Mouse (Mus musculus): ENCODE data around the gene Chmp3. TPM values are rescaled to one million over a fixed set of nuclear protein-coding genes. Genes with fewer than 3 reads are reported as not detected.

The Chmp3 gene
- polyA plus RNA-seq, 1 experiment from 2014 or later = 88.5 TPM

GRCm38 (mm10) chr6:71608994-71609393 is 65.4 kb downstream of the Chmp3 start:
- DNase-seq (ENCODE audit: low spot score) = no peak
- no peak for ATAC-seq (ENCODE audit: low FRiP score, low TSS enrichment)
- H3K4me3 ChIP-seq (ENCODE audit: low read depth, low read length) = no peak overlapping the region
- no peaks in the 10 kb centered on the region for H3K4me1 ChIP-seq (replicated peaks; ENCODE audit: control insufficient read depth, insufficient read depth)
- no peak overlapping the region for H3K27ac ChIP-seq (replicated peaks)
- H3K27me3 ChIP-seq (ENCODE audit: control insufficient read depth, insufficient read depth, low read length) = no peaks in the 10 kb centered on the region
- H3K9me3 ChIP-seq (ENCODE audit: control insufficient read depth, low read length) = no peaks in the 10 kb centered on the region
- no peak overlapping the region for H3K9ac ChIP-seq (ENCODE audit: low read length)
- TF ChIP-seq CTCF (IDR thresholded peaks at IDR 0.05; ENCODE audit: low read depth) (no peak), EP300 (optimal IDR thresholded peaks at IDR 0.05) (no peak)
- peaks cover 24% of the 10 kb centered on the region for H3K36me3 ChIP-seq (ENCODE audit: control insufficient read depth, insufficient read depth, low read length)
- no peak overlapping the region for H3K4me2 ChIP-seq (replicated peaks; ENCODE audit: low read depth)

DNA sequence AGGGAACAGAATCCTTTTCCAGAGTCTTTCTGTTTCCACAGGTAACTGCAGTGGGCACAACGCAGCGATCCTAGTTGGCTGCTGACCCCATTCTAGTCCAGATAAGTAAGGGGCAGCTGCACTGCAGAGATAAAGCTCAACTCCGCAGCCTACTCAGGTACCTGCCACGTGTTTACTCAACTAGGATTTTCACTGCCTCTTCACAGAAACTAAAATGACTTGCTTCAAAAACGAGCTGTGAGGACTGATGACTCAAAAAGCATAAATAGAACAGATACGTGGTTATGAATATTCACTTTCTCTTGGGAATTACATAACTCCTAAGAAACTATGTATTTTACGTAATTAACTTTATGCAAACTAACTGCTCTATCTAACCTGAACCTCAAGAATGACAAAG is 66.4 kb downstream of the Chmp3 start:
- 84% methylated on average over 7 of the region's 7 CpGs for WGBS
- no peaks in the 10 kb centered on the region for H3K4me1 ChIP-seq (replicated peaks; ENCODE audit: control insufficient read depth, insufficient read depth)
- ATAC-seq (ENCODE audit: low FRiP score, low TSS enrichment) (no peak), DNase-seq (ENCODE audit: low spot score) (no peak)
- no peak for TF ChIP-seq CTCF (IDR thresholded peaks at IDR 0.05; ENCODE audit: low read depth)
- no peak for TF ChIP-seq EP300 (optimal IDR thresholded peaks at IDR 0.05)
- H3K9ac ChIP-seq (ENCODE audit: low read length) = no peak overlapping the region
- peaks cover 27% of the 10 kb centered on the region for H3K36me3 ChIP-seq (ENCODE audit: control insufficient read depth, insufficient read depth, low read length)
- no peaks in the 10 kb centered on the region for H3K27me3 ChIP-seq (ENCODE audit: control insufficient read depth, insufficient read depth, low read length)
- no peak overlapping the region for H3K27ac ChIP-seq (replicated peaks)
- H3K9me3 ChIP-seq (ENCODE audit: control insufficient read depth, low read length) = no peaks in the 10 kb centered on the region
- H3K4me3 ChIP-seq (ENCODE audit: low read depth, low read length) = no peak overlapping the region
- H3K4me2 ChIP-seq (replicated peaks; ENCODE audit: low read depth) = no peak overlapping the region

DNA sequence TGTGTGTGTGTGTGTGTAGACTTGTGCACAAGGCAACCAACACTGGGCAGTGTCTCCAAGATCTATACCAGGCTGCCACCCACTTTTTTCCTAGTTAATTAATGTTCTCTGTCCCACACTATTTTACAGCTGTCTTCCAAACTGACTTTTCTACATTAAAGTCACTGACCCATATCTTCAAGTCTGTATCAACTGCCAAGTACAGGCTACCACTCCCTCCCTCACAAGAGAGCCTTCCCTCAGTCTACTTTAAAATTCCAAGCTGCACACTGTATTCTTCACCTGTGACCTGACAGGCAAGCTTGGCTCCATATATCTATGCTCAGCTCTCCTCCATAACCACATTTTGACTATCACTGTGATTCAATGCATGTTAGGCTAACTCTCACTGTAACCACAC is 69.6 kb downstream of the Chmp3 start:
- Histone ChIP-seq H3K9ac (ENCODE audit: low read length) (no peak overlapping the region), H3K4me1 (replicated peaks; ENCODE audit: control insufficient read depth, insufficient read depth) (no peaks in the 10 kb centered on the region), H3K9me3 (ENCODE audit: control insufficient read depth, low read length) (no peaks in the 10 kb centered on the region), H3K27me3 (ENCODE audit: control insufficient read depth, insufficient read depth, low read length) (no peaks in the 10 kb centered on the region), H3K36me3 (ENCODE audit: control insufficient read depth, insufficient read depth, low read length) (peaks cover 26% of the 10 kb centered on the region), H3K4me2 (replicated peaks; ENCODE audit: low read depth) (no peak overlapping the region), H3K4me3 (ENCODE audit: low read depth, low read length) (no peak overlapping the region), H3K27ac (replicated peaks) (no peak overlapping the region)
- no peak for DNase-seq (ENCODE audit: low spot score)
- TF ChIP-seq EP300 (optimal IDR thresholded peaks at IDR 0.05) = no peak
- TF ChIP-seq CTCF (IDR thresholded peaks at IDR 0.05; ENCODE audit: low read depth) = no peak
- no peak for ATAC-seq (ENCODE audit: low FRiP score, low TSS enrichment)

GRCm38 (mm10) chr6:71616959-71617358 is 73.4 kb downstream of the Chmp3 start:
- H3K4me1 ChIP-seq (replicated peaks; ENCODE audit: control insufficient read depth, insufficient read depth) = no peaks in the 10 kb centered on the region
- H3K4me3 ChIP-seq (ENCODE audit: low read depth, low read length) = no peak overlapping the region
- ATAC-seq (ENCODE audit: low FRiP score, low TSS enrichment) (no peak), DNase-seq (ENCODE audit: low spot score) (no peak)
- H3K36me3 ChIP-seq (ENCODE audit: control insufficient read depth, insufficient read depth, low read length) = peaks cover 11% of the 10 kb centered on the region
- H3K4me2 ChIP-seq (replicated peaks; ENCODE audit: low read depth) = no peak overlapping the region
- TF ChIP-seq CTCF (IDR thresholded peaks at IDR 0.05; ENCODE audit: low read depth) (no peak), EP300 (optimal IDR thresholded peaks at IDR 0.05) (no peak)
- no peaks in the 10 kb centered on the region for H3K27me3 ChIP-seq (ENCODE audit: control insufficient read depth, insufficient read depth, low read length)
- no peak overlapping the region for H3K27ac ChIP-seq (replicated peaks)
- 68% methylated on average over 5 of the region's 5 CpGs for WGBS
- no peak overlapping the region for H3K9ac ChIP-seq (ENCODE audit: low read length)
- no peaks in the 10 kb centered on the region for H3K9me3 ChIP-seq (ENCODE audit: control insufficient read depth, low read length)

- TF ChIP-seq CTCF (IDR thresholded peaks at IDR 0.05; ENCODE audit: low read depth) (no peak), EP300 (optimal IDR thresholded peaks at IDR 0.05) (no peak)
- no peak overlapping the region for H3K4me2 ChIP-seq (replicated peaks; ENCODE audit: low read depth)
- DNase-seq (ENCODE audit: low spot score) (no peak), ATAC-seq (ENCODE audit: low FRiP score, low TSS enrichment) (no peak)
- no peaks in the 10 kb centered on the region for H3K27me3 ChIP-seq (ENCODE audit: control insufficient read depth, insufficient read depth, low read length)
- H3K9ac ChIP-seq (ENCODE audit: low read length) = no peak overlapping the region
- no peak overlapping the region for H3K4me3 ChIP-seq (ENCODE audit: low read depth, low read length)
- H3K36me3 ChIP-seq (ENCODE audit: control insufficient read depth, insufficient read depth, low read length) = peaks cover 9% of the 10 kb centered on the region
- no peak overlapping the region for H3K27ac ChIP-seq (replicated peaks)
- 86% methylated on average over 5 of the region's 5 CpGs for WGBS
- H3K9me3 ChIP-seq (ENCODE audit: control insufficient read depth, low read length) = no peaks in the 10 kb centered on the region
- no peaks in the 10 kb centered on the region for H3K4me1 ChIP-seq (replicated peaks; ENCODE audit: control insufficient read depth, insufficient read depth)
Observed at GRCm38 (mm10) chr6:71621551-71621950, 78.0 kb downstream of the Chmp3 start.

DNA sequence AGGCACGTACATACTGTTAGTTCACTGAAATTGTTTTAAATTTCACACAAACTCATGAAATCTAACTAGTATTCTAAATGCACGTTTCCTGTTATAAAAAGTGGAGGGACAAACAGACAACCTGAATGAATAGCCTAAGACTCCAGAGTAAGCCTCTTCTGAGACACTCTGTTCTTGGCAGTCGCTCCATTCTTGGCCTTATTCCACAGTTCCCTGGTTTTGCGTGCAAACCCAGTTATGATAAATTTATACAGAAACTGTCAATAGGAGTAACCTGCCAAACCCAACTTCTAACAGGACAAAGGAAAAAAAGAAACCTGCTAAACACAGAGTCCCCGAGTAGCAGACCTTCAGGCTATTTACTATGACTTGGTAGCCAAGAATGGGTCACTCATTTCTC is 78.4 kb downstream of the Chmp3 start:
- no peak overlapping the region for H3K9ac ChIP-seq (ENCODE audit: low read length)
- H3K27me3 ChIP-seq (ENCODE audit: control insufficient read depth, insufficient read depth, low read length) = no peaks in the 10 kb centered on the region
- no peak overlapping the region for H3K27ac ChIP-seq (replicated peaks)
- WGBS = 52% methylated on average over 5 of the region's 5 CpGs
- H3K36me3 ChIP-seq (ENCODE audit: control insufficient read depth, insufficient read depth, low read length) = peaks cover 5% of the 10 kb centered on the region
- H3K9me3 ChIP-seq (ENCODE audit: control insufficient read depth, low read length) = no peaks in the 10 kb centered on the region
- TF ChIP-seq EP300 (optimal IDR thresholded peaks at IDR 0.05) = no peak
- no peak for TF ChIP-seq CTCF (IDR thresholded peaks at IDR 0.05; ENCODE audit: low read depth)
- no peak overlapping the region for H3K4me2 ChIP-seq (replicated peaks; ENCODE audit: low read depth)
- H3K4me3 ChIP-seq (ENCODE audit: low read depth, low read length) = no peak overlapping the region
- DNase-seq (ENCODE audit: low spot score) (no peak), ATAC-seq (ENCODE audit: low FRiP score, low TSS enrichment) (no peak)
- H3K4me1 ChIP-seq (replicated peaks; ENCODE audit: control insufficient read depth, insufficient read depth) = no peaks in the 10 kb centered on the region
